In the genomic region with DNA sequence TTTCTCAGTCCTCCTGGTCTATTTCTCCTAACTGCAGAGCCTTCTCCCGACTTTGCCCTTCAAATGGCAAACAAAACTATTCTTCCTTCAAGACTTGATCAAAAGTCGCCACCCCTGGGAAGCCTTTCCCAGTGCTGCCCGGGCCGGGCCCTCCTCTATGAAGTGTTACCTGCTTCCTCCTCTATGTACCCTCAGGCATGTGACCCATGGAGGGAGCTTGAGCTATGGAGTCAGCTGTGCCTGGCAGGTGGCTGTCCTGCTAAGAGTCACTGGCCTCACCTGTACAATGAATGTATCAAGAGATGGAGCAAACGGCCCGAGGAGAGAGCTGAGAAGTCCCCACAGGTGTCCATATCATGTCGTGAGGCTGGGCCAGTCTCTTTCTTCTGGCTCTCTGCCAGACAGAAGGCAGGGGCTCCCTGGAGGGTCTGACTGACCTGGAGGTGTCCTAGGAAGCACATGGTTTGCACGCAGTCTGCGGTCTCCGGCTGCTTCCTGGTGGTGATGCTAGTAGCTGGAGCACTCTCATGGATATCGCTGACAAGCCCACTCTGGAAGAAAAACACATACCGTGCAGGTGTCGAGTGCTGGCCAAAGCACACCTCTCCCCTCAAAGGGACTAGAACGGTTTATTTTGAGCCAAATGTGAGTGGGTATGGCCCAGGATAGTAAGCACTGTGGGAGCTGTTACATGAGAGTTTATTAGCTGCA, we compare ENCODE assay signal across 26 mouse cellular contexts. TPM values are rescaled to one million over a fixed set of nuclear protein-coding genes. Genes with fewer than 3 reads are reported as not detected.
DNase-seq lines count a peak whose midpoint lies in the region; ATAC-seq and TF ChIP-seq lines count a peak whose summit lies in the region.
"Had no signal": no experiment of that assay in that cellular context is flagged by ENCODE, and none has a peak within 500 bp of the region (broad histone marks: within the 10 kb centered on the region; RNA-seq: fewer than 3 reads in every experiment).

No protein-coding gene starts in this region.

- H3K4me2 ChIP-seq in intestine, embryonic 16.5 days (ENCODE audit: low read depth, low read length) = no peak overlapping the region
- no peak overlapping the region for H3K4me2 ChIP-seq in intestine, embryonic 15.5 days (replicated peaks)
- no peak overlapping the region for H3K4me2 ChIP-seq in liver, embryonic 12.5 days
- no peak overlapping the region for H3K4me2 ChIP-seq in liver, postnatal 0 days (ENCODE audit: low read depth, low read length)
- H3K4me2 ChIP-seq: embryonic facial prominence, embryonic 13.5 days; forebrain, embryonic 12.5 days; limb, embryonic 13.5 days; liver, embryonic 15.5 days; midbrain, embryonic 13.5 days; neural tube, embryonic 13.5 days had no signal

- H3K9me3 ChIP-seq in intestine, embryonic 16.5 days (ENCODE audit: control insufficient read depth, low read length) = no peaks in the 10 kb centered on the region
- no peaks in the 10 kb centered on the region for H3K9me3 ChIP-seq in intestine, embryonic 15.5 days
- no peaks in the 10 kb centered on the region for H3K9me3 ChIP-seq in liver, embryonic 12.5 days (replicated peaks)
- H3K9me3 ChIP-seq in liver, postnatal 0 days (ENCODE audit: low read length) = no peaks in the 10 kb centered on the region
- H3K9me3 ChIP-seq in limb, embryonic 10.5 days (replicated peaks) = no peaks in the 10 kb centered on the region
- H3K9me3 ChIP-seq in forebrain, embryonic 10.5 days = no peaks in the 10 kb centered on the region
- H3K9me3 ChIP-seq: embryonic facial prominence, embryonic 13.5 days; forebrain, embryonic 12.5 days; G1E; hindbrain, embryonic 10.5 days; limb, embryonic 13.5 days; liver, embryonic 15.5 days; midbrain, embryonic 13.5 days; neural tube, embryonic 13.5 days had no signal

- no peak overlapping the region for H3K4me3 ChIP-seq in intestine, embryonic 16.5 days (ENCODE audit: low read length)
- no peak overlapping the region for H3K4me3 ChIP-seq in intestine, embryonic 15.5 days (replicated peaks)
- H3K4me3 ChIP-seq in liver, embryonic 12.5 days = no peak overlapping the region
- no peak overlapping the region for H3K4me3 ChIP-seq in liver, postnatal 0 days (ENCODE audit: low read depth, low read length)
- H3K4me3 ChIP-seq in limb, embryonic 10.5 days = no peak overlapping the region
- no peak overlapping the region for H3K4me3 ChIP-seq in forebrain, embryonic 10.5 days
- H3K4me3 ChIP-seq: embryonic facial prominence, embryonic 13.5 days; erythroblast, embryonic 14.5 days; forebrain, embryonic 12.5 days; hindbrain, embryonic 10.5 days; limb, embryonic 13.5 days; liver, embryonic 15.5 days; midbrain, embryonic 13.5 days; neural tube, embryonic 13.5 days had no signal

- no peaks in the 10 kb centered on the region for H3K36me3 ChIP-seq in intestine, embryonic 16.5 days (ENCODE audit: control insufficient read depth, insufficient read depth, low read length)
- H3K36me3 ChIP-seq in intestine, embryonic 15.5 days = no peaks in the 10 kb centered on the region
- H3K36me3 ChIP-seq in liver, embryonic 12.5 days = no peaks in the 10 kb centered on the region
- H3K36me3 ChIP-seq in liver, postnatal 0 days (replicated peaks; ENCODE audit: insufficient read depth, low read length) = no peaks in the 10 kb centered on the region
- no peaks in the 10 kb centered on the region for H3K36me3 ChIP-seq in limb, embryonic 10.5 days
- no peaks in the 10 kb centered on the region for H3K36me3 ChIP-seq in forebrain, embryonic 10.5 days (replicated peaks)
- H3K36me3 ChIP-seq: embryonic facial prominence, embryonic 13.5 days; forebrain, embryonic 12.5 days; G1E; hindbrain, embryonic 10.5 days; limb, embryonic 13.5 days; liver, embryonic 15.5 days; midbrain, embryonic 13.5 days; neural tube, embryonic 13.5 days had no signal

- TF ChIP-seq EP300 in liver, postnatal 0 days (IDR thresholded peaks at IDR 0.05; ENCODE audit: low read depth) = no peak

- H3K9ac ChIP-seq in intestine, embryonic 16.5 days (ENCODE audit: low read depth, low read length) = peak overlapping the region; percentile 6; the same call in 1 of the 2 replicates
- no peak overlapping the region for H3K9ac ChIP-seq in intestine, embryonic 15.5 days
- H3K9ac ChIP-seq in liver, embryonic 12.5 days = no peak overlapping the region
- no peak overlapping the region for H3K9ac ChIP-seq in liver, postnatal 0 days (replicated peaks)
- H3K9ac ChIP-seq: embryonic facial prominence, embryonic 13.5 days; forebrain, embryonic 12.5 days; forebrain, postnatal 0 days; limb, embryonic 13.5 days; liver, embryonic 15.5 days; midbrain, embryonic 13.5 days; neural tube, embryonic 13.5 days had no signal

- TF ChIP-seq CTCF in liver, postnatal 0 days (IDR thresholded peaks at IDR 0.05; ENCODE audit: low read depth) = no peak

- peaks cover 19% of the 10 kb centered on the region for H3K4me1 ChIP-seq in intestine, embryonic 16.5 days (ENCODE audit: control insufficient read depth, insufficient read depth, low read length)
- H3K4me1 ChIP-seq in intestine, embryonic 15.5 days (replicated peaks) = peaks cover 22% of the 10 kb centered on the region
- H3K4me1 ChIP-seq in liver, embryonic 12.5 days = peaks cover 76% of the 10 kb centered on the region
- peaks cover 22% of the 10 kb centered on the region for H3K4me1 ChIP-seq in liver, postnatal 0 days (ENCODE audit: insufficient read depth)
- peaks cover 50% of the 10 kb centered on the region for H3K4me1 ChIP-seq in limb, embryonic 10.5 days
- peaks cover 29% of the 10 kb centered on the region for H3K4me1 ChIP-seq in forebrain, embryonic 10.5 days

- no peak for DNase-seq in liver, postnatal 0 days
- DNase-seq in A20 (ENCODE audit: low read depth, low spot score) = peak; percentile 42
- DNase-seq in limb, embryonic 10.5 days (ENCODE audit: low spot score) = no peak
- DNase-seq in forebrain, embryonic 10.5 days (ENCODE audit: extremely low spot score, low spot score) = no peak
- no peak for DNase-seq in cerebellum, adult 18-20 months
- DNase-seq: adrenal gland, adult 8-10 months; cerebellum, adult 11 months; cerebellum, adult 9-11 months; embryo, embryonic 11 days; forebrain, postnatal 0 days; heart, postnatal 14 days had no signal

- no peaks in the 10 kb centered on the region for H3K27me3 ChIP-seq in intestine, embryonic 16.5 days (replicated peaks; ENCODE audit: control insufficient read depth, insufficient read depth, low read length)
- no peaks in the 10 kb centered on the region for H3K27me3 ChIP-seq in intestine, embryonic 15.5 days (replicated peaks)
- no peaks in the 10 kb centered on the region for H3K27me3 ChIP-seq in liver, embryonic 12.5 days (replicated peaks)
- H3K27me3 ChIP-seq in liver, postnatal 0 days (ENCODE audit: insufficient read depth, low read length) = no peaks in the 10 kb centered on the region
- peaks cover 16% of the 10 kb centered on the region; the same call in 1 of the 2 replicates for H3K27me3 ChIP-seq in limb, embryonic 10.5 days (ENCODE audit: low read depth, poor library complexity, severe bottlenecking)
- peaks cover 2% of the 10 kb centered on the region for H3K27me3 ChIP-seq in forebrain, embryonic 10.5 days (ENCODE audit: poor library complexity, severe bottlenecking)
- H3K27me3 ChIP-seq: embryonic facial prominence, embryonic 13.5 days; forebrain, embryonic 12.5 days; limb, embryonic 13.5 days; liver, embryonic 15.5 days had no signal

- H3K27ac ChIP-seq in intestine, embryonic 16.5 days (ENCODE audit: low read length) = no peak overlapping the region
- H3K27ac ChIP-seq in intestine, embryonic 15.5 days = no peak overlapping the region
- peak overlapping the region; percentile 33 for H3K27ac ChIP-seq in liver, embryonic 12.5 days
- no peak overlapping the region for H3K27ac ChIP-seq in liver, postnatal 0 days (ENCODE audit: low read depth)
- H3K27ac ChIP-seq in limb, embryonic 10.5 days = peak overlapping the region; percentile 12; the same call in 1 of the 2 replicates
- no peak overlapping the region for H3K27ac ChIP-seq in forebrain, embryonic 10.5 days
- H3K27ac ChIP-seq: embryonic facial prominence, embryonic 13.5 days; forebrain, embryonic 12.5 days; hindbrain, embryonic 10.5 days; hindbrain, postnatal 0 days; limb, embryonic 13.5 days; liver, embryonic 15.5 days; macrophage; midbrain, embryonic 13.5 days; neural tube, embryonic 13.5 days had no signal

- ATAC-seq in intestine, embryonic 16.5 days = no peak
- ATAC-seq in intestine, embryonic 15.5 days = no peak
- no peak for ATAC-seq in liver, embryonic 12.5 days
- no peak for ATAC-seq in liver, postnatal 0 days
- ATAC-seq: forebrain, postnatal 0 days; hindbrain, postnatal 0 days; intestine, postnatal 0 days; midbrain, embryonic 13.5 days had no signal

- WGBS in intestine, embryonic 16.5 days = 50% methylated on average over 14 of the region's 14 CpGs
- WGBS in intestine, embryonic 15.5 days = 42% methylated on average over 14 of the region's 14 CpGs
- WGBS in liver, embryonic 12.5 days (ENCODE audit: insufficient replicate concordance) = 71% methylated on average over 14 of the region's 14 CpGs
- 73% methylated on average over 14 of the region's 14 CpGs for WGBS in liver, postnatal 0 days (ENCODE audit: insufficient replicate concordance)
- 65% methylated on average over 14 of the region's 14 CpGs for WGBS in limb, embryonic 10.5 days
- 72% methylated on average over 14 of the region's 14 CpGs for WGBS in forebrain, embryonic 10.5 days

RNA-seq across cellular contexts. Expression of a gene that starts 7.6 kb away (rescaled TPM):
- polyA plus RNA-seq in intestine, embryonic 16.5 days (2015; fragmentation: Nextera tagmentation; extraction: Ambion mirVana) = 19.0 and 19.6 TPM in 2 replicates
- polyA plus RNA-seq in intestine, embryonic 15.5 days (2015; fragmentation: Nextera tagmentation; extraction: Ambion mirVana) = 15.9 and 18.6 TPM in 2 replicates
- polyA plus RNA-seq in liver, embryonic 12.5 days (2016; fragmentation: Nextera tagmentation; extraction: Ambion mirVana) = 26.4 and 28.2 TPM in 2 replicates
- 14.8 and 15.4 TPM in 2 replicates for polyA plus RNA-seq in liver, postnatal 0 days (2015; fragmentation: Nextera tagmentation; extraction: Ambion mirVana)
- polyA plus RNA-seq in limb, embryonic 10.5 days (2016; fragmentation: Nextera tagmentation; extraction: Ambion mirVana) = 14.4 and 20.4 TPM in 2 replicates
- polyA plus RNA-seq in forebrain, embryonic 10.5 days (2016; fragmentation: Nextera tagmentation; extraction: Ambion mirVana) = 9.6 and 11.8 TPM in 2 replicates

Comparison
In these comparisons a context has a peak if more than half of its experiments do, and no peak if none do; other contexts are left out.
1. H3K27ac ChIP-seq: peak in liver, embryonic 12.5 days (single experiment) and limb, embryonic 10.5 days (single experiment); none in intestine, embryonic 16.5 days (single experiment), intestine, embryonic 15.5 days (single experiment), liver, postnatal 0 days (single experiment) and forebrain, embryonic 10.5 days (single experiment).